Mouse (Mus musculus): ENCODE measurements around the gene Gmeb2.

DNA sequence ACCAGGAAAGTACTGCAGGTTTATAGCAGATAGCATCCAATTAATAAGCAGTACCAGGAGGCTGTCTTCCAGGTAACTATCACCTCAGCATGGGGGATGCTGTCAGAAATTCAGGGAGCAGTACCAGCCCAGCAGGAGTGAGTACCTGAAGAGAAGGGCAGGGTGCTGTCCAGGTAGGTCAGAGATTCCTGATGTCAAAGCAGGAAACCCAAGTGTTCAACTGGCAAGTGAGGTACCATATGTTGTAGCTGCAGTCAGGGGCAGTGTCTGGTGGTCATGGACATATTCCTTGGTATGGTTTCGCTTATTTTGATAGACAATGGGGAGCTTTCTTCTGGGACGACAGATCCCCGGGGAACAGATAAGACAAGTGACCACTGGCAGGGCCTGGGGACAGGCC, 24.6 kb upstream of the Gmeb2 start:
- no peak for TF ChIP-seq POLR2A (IDR thresholded peaks at IDR 0.05; ENCODE audit: borderline replicate concordance, extremely low read depth, insufficient read depth, insufficient read length, poor library complexity, severe bottlenecking)
- no peak for TF ChIP-seq CTCF (IDR thresholded peaks at IDR 0.05; ENCODE audit: borderline replicate concordance, extremely low read depth, insufficient read depth, insufficient read length)

Data from brain, embryonic 14.5 days (tissue).